Mouse (Mus musculus) kidney, adult 2 months (tissue): ENCODE measurements around the gene Flywch1. TPM values are rescaled to one million over a fixed set of nuclear protein-coding genes. Genes with fewer than 3 reads are reported as not detected.

ENCODE experiments used
- DNase-seq: peaks from one replicate; pipeline ENCODE4 v3.0.0; 2021
- H3K27ac ChIP-seq: fragments of 200-500 bp; 2 replicates; pipeline ENCODE4 v1.5.1; 2012; ENCODE audit warnings: low read depth, low read length, control low read depth, inconsistent platforms; ENCODE audit not compliant: insufficient read depth
- H3K27me3 ChIP-seq: fragments of 200-500 bp; replicated peaks from 2 replicates; pipeline ENCODE4 v1.6.1; 2012; ENCODE audit warnings: mild to moderate bottlenecking, moderate library complexity, low read length, inconsistent platforms; ENCODE audit not compliant: control insufficient read depth, insufficient read depth
- H3K36me3 ChIP-seq: fragments of 200-500 bp; 2 replicates; pipeline ENCODE4 v1.6.1; 2012; ENCODE audit warnings: mild to moderate bottlenecking, moderate library complexity, low read length, inconsistent platforms; ENCODE audit not compliant: control insufficient read depth, insufficient read depth
- H3K4me1 ChIP-seq: fragments of 200-500 bp; 2 replicates; pipeline ENCODE4 v1.6.1; 2011; ENCODE audit warnings: low read length; ENCODE audit not compliant: control insufficient read depth, insufficient read depth
- H3K4me3 ChIP-seq: fragments of 200-500 bp; 2 replicates; pipeline ENCODE4 v1.5.1; 2011; ENCODE audit warnings: mild to moderate bottlenecking, low read depth, low read length, control low read depth; ENCODE audit not compliant: insufficient read depth
- CTCF ChIP-seq: fragments of 200-500 bp; conservative IDR thresholded peaks from 2 replicates; pipeline ENCODE4 v1.5.1; 2011; ENCODE audit warnings: low read depth, mild to moderate bottlenecking, control low read depth, low read length, moderate library complexity, mixed read lengths; ENCODE audit not compliant: insufficient read depth, insufficient read length
- POLR2A ChIP-seq: fragments of 200-500 bp; IDR thresholded peaks from one replicate; pipeline ENCODE4 v1.6.1; 2011; ENCODE audit warnings: low read depth, low read length, control low read depth
- WGBS: fragments of 180-500 bp; shearing (Covaris S2); methylation state at CpG from one replicate; pipeline ENCODE4 v1.1.7; 2018; 5-methylcytosine and 5-hydroxymethylcytosine counted together
- polyA plus RNA-seq: library from polyadenylated mRNA; depleted of rRNA; stranded (reverse); fragments of >200 nt; gene quantifications from 2 replicates; pipeline ENCODE4 v1.2.3, GENCODE M21; 2012

Gene Flywch1
- polyA plus RNA-seq, 1 experiment = 41.7 TPM

GRCm38 (mm10) chr17:23761155-23761554, 10.2 kb downstream of the Flywch1 start:
- Histone ChIP-seq H3K4me3 (no peak overlapping the region), H3K27me3 (no peaks in the 10 kb centered on the region), H3K4me1 (no peaks in the 10 kb centered on the region), H3K27ac (no peak overlapping the region), H3K36me3 (no peaks in the 10 kb centered on the region)
- DNase-seq = no peak
- WGBS = over 99% methylated on average over 3 of the region's 3 CpGs
- no peak for TF ChIP-seq CTCF

DNA sequence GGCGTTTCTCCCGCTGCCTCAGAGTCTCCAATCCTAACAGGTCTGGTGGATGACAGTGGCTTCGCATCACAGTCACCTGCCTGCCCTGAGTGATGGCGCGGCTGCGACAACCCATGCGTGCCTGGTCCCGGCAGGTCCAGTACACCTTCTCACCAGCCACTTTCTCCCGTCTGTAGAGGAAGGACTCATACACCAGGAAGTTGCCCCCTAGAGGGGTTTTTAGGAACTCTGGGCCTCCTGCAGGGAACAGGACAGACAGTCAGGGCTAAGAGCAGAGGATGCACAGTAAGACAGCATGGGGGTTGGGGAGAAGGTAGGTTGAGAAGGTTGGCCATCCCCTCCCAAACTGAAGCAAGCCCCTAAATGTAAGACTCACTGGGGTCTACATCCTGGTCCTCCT, 11.2 kb downstream of the Flywch1 start:
- Histone ChIP-seq H3K27ac (no peak overlapping the region), H3K36me3 (no peaks in the 10 kb centered on the region), H3K27me3 (no peaks in the 10 kb centered on the region), H3K4me3 (no peak overlapping the region), H3K4me1 (no peaks in the 10 kb centered on the region)
- TF ChIP-seq CTCF = no peak
- TF ChIP-seq POLR2A = no peak
- DNase-seq = no peak
- 93% methylated on average over 9 of the region's 9 CpGs for WGBS

DNA sequence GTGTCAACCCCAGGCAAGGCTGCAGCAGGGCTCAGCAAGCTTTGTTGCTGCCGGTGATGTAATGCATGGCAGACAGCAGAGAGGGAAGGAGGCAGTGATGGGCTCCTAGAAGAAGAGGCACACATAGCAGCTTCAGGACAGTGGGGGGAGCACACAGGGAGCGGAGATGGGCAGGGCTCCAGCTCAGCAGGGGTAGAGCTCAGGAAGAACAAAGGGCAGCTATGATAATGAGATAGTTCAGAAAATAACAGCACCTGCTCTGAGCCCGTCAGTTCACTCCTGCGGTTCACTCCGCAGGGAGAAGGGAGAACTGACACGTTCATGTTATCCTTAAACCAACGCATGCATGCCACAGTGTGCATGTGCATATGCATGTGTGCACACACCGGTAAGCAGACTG, 12.6 kb downstream of the Flywch1 start:
- TF ChIP-seq POLR2A (no peak), CTCF (no peak)
- H3K27me3 ChIP-seq = no peaks in the 10 kb centered on the region
- no peaks in the 10 kb centered on the region for H3K36me3 ChIP-seq
- H3K4me1 ChIP-seq = no peaks in the 10 kb centered on the region
- DNase-seq = peak; percentile 27
- 65% methylated on average over 8 of the region's 8 CpGs for WGBS
- no peak overlapping the region for H3K27ac ChIP-seq
- H3K4me3 ChIP-seq = no peak overlapping the region

- H3K4me3 ChIP-seq = no peak overlapping the region
- no peak for TF ChIP-seq POLR2A
- TF ChIP-seq CTCF = no peak
- no peak overlapping the region for H3K27ac ChIP-seq
- H3K36me3 ChIP-seq = no peaks in the 10 kb centered on the region
- no peaks in the 10 kb centered on the region for H3K27me3 ChIP-seq
- no peak for DNase-seq
- H3K4me1 ChIP-seq = no peaks in the 10 kb centered on the region
- 93% methylated on average over 9 of the region's 9 CpGs for WGBS
Measured at GRCm38 (mm10) chr17:23757581-23757980, 13.8 kb downstream of the Flywch1 start.

GRCm38 (mm10) chr17:23755689-23756088, 15.7 kb downstream of the Flywch1 start:
- H3K36me3 ChIP-seq = no peaks in the 10 kb centered on the region
- peak; percentile 57 for DNase-seq
- H3K4me1 ChIP-seq = no peaks in the 10 kb centered on the region
- H3K27ac ChIP-seq = no peak overlapping the region
- 72% methylated on average over 13 of the region's 13 CpGs for WGBS
- no peaks in the 10 kb centered on the region for H3K27me3 ChIP-seq
- H3K4me3 ChIP-seq = no peak overlapping the region
- TF ChIP-seq POLR2A (no peak), CTCF (no peak)

GRCm38 (mm10) chr17:23749400-23750191, 21.8 kb downstream of the Flywch1 start:
- peaks cover 4% of the 10 kb centered on the region; the same call in 1 of the 2 replicates for H3K27me3 ChIP-seq
- DNase-seq = no peak
- 77% methylated on average over 11 of the region's 11 CpGs for WGBS
- peak overlapping the region; percentile 49 for H3K4me3 ChIP-seq
- no peaks in the 10 kb centered on the region for H3K36me3 ChIP-seq
- H3K27ac ChIP-seq = peak overlapping the region; percentile 54
- no peaks in the 10 kb centered on the region for H3K4me1 ChIP-seq
- TF ChIP-seq POLR2A = no peak
- TF ChIP-seq CTCF = no peak

GRCm38 (mm10) chr17:23748631-23749391, 22.6 kb downstream of the Flywch1 start:
- Histone ChIP-seq H3K27me3 (peaks cover 4% of the 10 kb centered on the region; the same call in 1 of the 2 replicates), H3K4me3 (peak overlapping the region; percentile 49), H3K4me1 (no peaks in the 10 kb centered on the region), H3K27ac (peak overlapping the region; percentile 54), H3K36me3 (no peaks in the 10 kb centered on the region)
- peak; percentile 93 for DNase-seq
- 17% methylated on average over 10 of the region's 10 CpGs for WGBS
- peak; percentile 71 for TF ChIP-seq CTCF
- no peak for TF ChIP-seq POLR2A

DNA sequence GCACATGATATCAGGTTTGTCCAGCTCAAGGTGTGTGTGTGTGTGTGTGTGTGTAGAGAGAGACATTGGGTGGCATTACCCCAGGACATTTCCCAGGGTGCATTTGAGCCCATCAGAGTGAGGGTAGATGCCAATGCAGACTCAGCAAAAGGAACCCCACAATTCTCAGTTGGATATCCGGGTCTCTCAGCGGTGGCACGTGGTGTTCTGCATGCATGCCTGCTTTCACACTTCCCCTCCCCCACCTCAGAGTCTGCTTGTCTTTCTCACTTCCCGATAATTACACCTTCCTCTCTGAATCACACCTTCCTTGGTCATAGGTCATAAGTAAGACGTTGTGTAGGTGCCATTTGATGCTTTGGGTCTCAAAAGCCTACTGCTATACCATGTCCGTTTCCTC, 23.4 kb downstream of the Flywch1 start:
- DNase-seq = no peak
- Histone ChIP-seq H3K27me3 (peaks cover 4% of the 10 kb centered on the region; the same call in 1 of the 2 replicates), H3K4me1 (no peaks in the 10 kb centered on the region), H3K27ac (no peak overlapping the region), H3K36me3 (no peaks in the 10 kb centered on the region), H3K4me3 (no peak overlapping the region)
- 20% methylated on average over 6 of the region's 6 CpGs for WGBS
- TF ChIP-seq POLR2A (no peak), CTCF (no peak)
